Mouse (Mus musculus): ENCODE measurements around the gene Wdr43.
A peak's percentile ranks its signal among the peaks of the same experiment; 100 is the strongest.

Gene Wdr43

GRCm38 (mm10) chr17:71662751-71663250 lies 47.1 kb downstream of the Wdr43 start:
- peak; percentile 81 for DNase-seq (ENCODE audit: low read depth, low spot score)

GRCm38 (mm10) chr17:71663491-71663890 lies 47.8 kb downstream of the Wdr43 start:
- DNase-seq (ENCODE audit: low read depth, low spot score), result no peak

GRCm38 (mm10) chr17:71664172-71664571 lies 48.5 kb downstream of the Wdr43 start:
- DNase-seq (ENCODE audit: low read depth, low spot score), result no peak

- DNase-seq (ENCODE audit: low read depth, low spot score), result no peak
These were observed 49.5 kb downstream of the Wdr43 start for GRCm38 (mm10) chr17:71665201-71665600.

GRCm38 (mm10) chr17:71669511-71669910 lies 53.8 kb downstream of the Wdr43 start:
- no peak for DNase-seq (ENCODE audit: low read depth, low spot score)

- DNase-seq (ENCODE audit: low read depth, low spot score), result peak; percentile 82
These were observed 56.3 kb downstream of the Wdr43 start for GRCm38 (mm10) chr17:71671840-71672546.

- DNase-seq (ENCODE audit: low read depth, low spot score), result no peak
These were observed 57.4 kb downstream of the Wdr43 start, which contains the start of gene Togaram2 for GRCm38 (mm10) chr17:71673092-71673491. Gene Togaram2, plus strand, starts transcription at chr17:71673261.

DNA sequence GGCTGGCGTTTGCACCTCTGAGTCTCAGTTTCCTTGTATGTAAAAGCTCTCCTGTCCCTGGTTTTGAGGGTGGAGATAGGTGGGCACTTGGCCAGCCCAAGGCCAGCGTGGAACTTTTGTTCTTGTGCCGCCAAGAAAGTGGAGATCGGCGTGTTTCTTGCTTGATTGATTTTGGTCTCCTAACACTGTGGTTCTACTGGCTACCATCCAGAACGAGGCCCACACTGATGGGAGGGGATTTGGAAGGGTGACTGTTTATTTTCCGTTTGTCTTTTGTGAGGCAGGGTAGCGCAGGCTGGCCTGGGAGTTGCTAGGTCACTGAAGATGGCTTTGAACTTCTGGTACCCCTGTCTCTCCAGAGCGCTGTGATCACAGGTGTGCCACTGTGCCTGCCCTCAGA lies 58.2 kb downstream of the Wdr43 start:
- no peak for DNase-seq (ENCODE audit: low read depth, low spot score)

GRCm38 (mm10) chr17:71674886-71675285 lies 59.2 kb downstream of the Wdr43 start:
- no peak for DNase-seq (ENCODE audit: low read depth, low spot score)

- DNase-seq (ENCODE audit: low read depth, low spot score), result no peak
These were observed 66.0 kb downstream of the Wdr43 start for GRCm38 (mm10) chr17:71681666-71682065.

- DNase-seq (ENCODE audit: low read depth, low spot score), result no peak
These were observed 66.7 kb downstream of the Wdr43 start for GRCm38 (mm10) chr17:71682379-71682778.

DNA sequence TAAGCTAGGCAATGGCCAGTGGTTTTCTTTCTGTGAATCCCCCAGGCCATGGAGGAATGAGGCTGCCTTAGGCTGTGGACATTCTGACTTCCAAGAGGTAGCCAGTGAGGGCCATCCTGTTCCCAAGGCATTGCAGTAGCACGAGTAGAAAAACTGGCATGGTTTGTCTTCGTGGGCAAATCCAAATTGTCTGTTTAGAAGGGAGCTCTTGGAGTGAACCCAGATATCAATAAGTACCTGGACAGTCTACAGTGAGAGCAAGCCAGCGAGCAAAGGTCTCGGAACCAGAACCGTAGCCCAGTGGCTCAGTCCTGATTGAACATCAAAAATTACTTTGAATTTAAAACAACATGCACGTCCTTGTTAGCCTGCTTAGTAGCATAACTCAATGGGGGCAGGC lies 67.6 kb downstream of the Wdr43 start:
- DNase-seq (ENCODE audit: low read depth, low spot score), result no peak

GRCm38 (mm10) chr17:71684103-71684608 lies 68.5 kb downstream of the Wdr43 start:
- no peak for DNase-seq (ENCODE audit: low read depth, low spot score)

- DNase-seq (ENCODE audit: low read depth, low spot score), result peak; percentile 57
These were observed 71.7 kb downstream of the Wdr43 start for GRCm38 (mm10) chr17:71687436-71687835.

- no peak for DNase-seq (ENCODE audit: low read depth, low spot score)
These were observed 74.2 kb downstream of the Wdr43 start for GRCm38 (mm10) chr17:71689903-71690302.

DNA sequence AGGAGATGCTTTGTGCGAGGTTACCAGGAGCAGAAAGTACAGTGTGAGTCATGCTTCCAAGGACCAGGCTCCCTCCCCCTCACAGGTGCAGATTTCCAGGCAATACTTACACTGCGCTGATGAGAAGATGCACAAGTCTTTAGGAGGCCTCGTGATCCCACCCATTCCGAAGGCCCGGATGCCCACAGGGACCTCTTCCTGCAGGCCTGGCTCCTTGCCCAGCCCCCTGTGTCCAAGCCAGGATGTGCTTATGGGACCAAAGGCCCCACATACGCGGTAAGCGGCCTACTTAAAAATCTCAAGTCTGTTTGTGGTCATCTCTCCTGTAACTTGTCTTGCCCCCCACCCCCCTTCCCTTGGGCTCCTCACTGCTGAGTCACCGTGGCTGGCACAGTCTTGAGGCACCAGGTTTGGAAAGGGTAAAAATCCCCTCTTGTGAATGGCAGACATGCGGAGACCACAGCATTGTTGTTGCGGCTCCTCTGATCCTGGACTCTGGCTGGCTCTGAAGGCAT lies 75.7 kb downstream of the Wdr43 start:
- no peak for DNase-seq (ENCODE audit: low read depth, low spot score)

DNA sequence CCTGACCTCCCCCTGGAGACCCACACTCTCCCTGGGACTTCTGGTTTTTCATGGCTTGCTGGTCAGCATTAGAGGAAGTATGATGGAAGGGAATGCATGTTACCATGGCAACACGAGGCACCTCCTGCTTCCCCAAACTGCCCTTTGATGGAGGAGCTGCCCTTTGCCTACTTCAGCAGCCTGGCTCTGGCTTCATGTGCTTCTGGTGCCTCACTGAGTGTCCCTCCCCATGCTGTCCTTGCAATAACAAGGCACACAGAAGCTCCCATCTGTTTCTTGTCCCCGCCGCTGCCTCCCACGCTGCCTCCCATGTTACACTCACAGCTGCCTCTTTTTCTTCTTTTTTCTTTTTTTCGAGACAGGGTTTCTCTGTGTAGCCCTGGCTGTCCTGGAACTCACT lies 77.6 kb downstream of the Wdr43 start:
- no peak for DNase-seq (ENCODE audit: low read depth, low spot score)

- peak; percentile 81 for DNase-seq (ENCODE audit: low read depth, low spot score)
These were observed 78.1 kb downstream of the Wdr43 start for GRCm38 (mm10) chr17:71693780-71694179.

DNA sequence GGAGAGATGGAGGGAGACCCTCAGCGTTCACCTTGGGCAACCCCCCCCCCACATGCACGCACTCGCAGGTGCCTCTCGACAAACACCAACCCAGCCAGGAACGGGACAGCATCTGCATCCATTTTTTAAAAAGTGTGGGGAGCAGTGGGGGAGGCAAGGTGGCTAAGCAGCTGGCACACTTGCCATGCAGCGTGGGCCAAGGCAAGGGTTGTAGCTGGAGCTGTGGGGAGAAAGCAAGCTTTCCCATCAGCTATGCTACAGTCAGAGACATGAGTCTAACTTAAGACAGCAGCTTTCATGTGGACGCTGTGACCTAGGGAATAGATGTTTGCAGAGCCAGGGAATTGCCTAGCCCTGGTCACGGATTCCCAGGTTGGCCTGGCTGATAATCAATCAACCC lies 79.5 kb downstream of the Wdr43 start:
- DNase-seq (ENCODE audit: low read depth, low spot score), result no peak

DNA sequence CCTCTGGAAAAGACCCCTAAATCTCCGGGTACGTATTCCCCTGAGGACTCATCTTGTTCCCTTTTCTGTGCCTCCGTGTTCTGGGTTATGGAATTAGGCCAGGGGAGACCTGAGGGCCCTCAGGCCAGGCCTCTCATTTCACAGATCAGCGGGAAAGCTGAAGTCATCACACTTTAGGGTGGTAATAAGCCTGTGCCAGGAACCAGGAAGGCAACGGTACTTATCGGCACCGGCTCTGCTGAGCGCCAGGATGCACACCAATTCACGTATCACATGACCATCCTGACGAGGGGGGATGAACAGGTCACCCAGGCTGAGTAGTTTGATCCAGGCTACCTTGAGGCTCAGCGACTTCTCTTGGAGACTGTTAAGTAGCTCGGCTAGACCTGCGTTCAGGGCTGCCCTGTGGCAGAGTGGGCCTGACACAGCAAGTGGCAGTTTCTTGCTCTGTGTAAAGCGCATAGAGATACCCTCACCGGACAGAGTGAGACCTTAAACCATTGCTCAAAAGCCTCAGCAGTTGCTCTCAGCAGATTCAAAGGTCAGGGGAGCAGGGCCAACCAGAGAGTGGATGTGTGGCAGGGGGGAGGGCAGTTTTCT lies 80.1 kb downstream of the Wdr43 start:
- DNase-seq (ENCODE audit: low read depth, low spot score), result no peak

- no peak for DNase-seq (ENCODE audit: low read depth, low spot score)
These were observed 80.7 kb downstream of the Wdr43 start for GRCm38 (mm10) chr17:71696396-71696795.

DNA sequence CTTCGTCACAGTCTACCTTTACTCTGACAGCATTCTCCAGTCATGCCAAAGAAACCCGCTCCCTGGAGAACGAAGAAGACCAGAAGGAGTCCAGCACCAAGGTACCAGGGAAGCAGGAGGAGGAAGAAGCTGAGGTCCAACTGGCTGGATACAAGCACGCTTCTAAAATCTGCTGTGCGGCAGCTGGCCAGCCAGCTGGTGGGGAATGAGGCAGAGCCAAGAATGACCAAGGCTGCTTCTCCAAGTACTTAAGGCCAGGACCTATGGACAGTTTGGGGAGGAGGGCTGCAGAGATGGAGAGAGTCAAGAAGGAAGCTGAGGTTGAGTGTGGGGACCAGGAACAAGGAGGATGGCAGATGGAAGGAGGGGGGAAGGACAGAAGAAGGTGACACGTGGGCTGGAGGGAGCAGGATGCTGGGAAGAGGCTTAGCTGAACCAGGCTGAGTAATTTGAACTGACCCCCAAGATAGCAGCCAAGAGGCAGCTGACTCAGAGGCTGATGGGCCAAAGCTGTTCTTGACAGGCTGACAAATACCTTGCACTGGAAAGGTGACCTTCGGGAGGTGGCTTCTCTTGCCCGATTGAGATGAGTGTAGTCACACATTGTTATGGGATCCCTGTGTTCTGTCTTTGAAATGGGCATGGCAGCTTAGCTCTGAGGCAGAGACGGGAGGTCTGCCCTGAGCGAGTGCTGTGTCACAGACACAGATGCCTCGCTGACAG lies 82.4 kb downstream of the Wdr43 start:
- DNase-seq (ENCODE audit: low read depth, low spot score), result peak; percentile 42

All from ZHBTc4 (cell line).